Mouse (Mus musculus) heart, embryonic 11.5 days (tissue): ENCODE data around the gene Prmt3. TPM values are rescaled to one million over a fixed set of nuclear protein-coding genes. Genes with fewer than 3 reads are reported as not detected.

Source experiments
- ATAC-seq: fragments of 200-750 bp; cut with Nextera tagmentation; replicated peaks from 2 replicates; pipeline ENCODE4 v1.8.0; 2017; ENCODE audit warnings: moderate library complexity; ENCODE audit not compliant: insufficient number of reproducible peaks, low FRiP score, low TSS enrichment
- H3K27ac ChIP-seq: fragments of 300-500 bp; sonication (generic); 2 replicates; pipeline ENCODE4 v1.5.1; 2014; ENCODE audit warnings: mild to moderate bottlenecking, low read depth, low read length
- H3K27me3 ChIP-seq: fragments of 300-500 bp; sonication (generic); 2 replicates; pipeline ENCODE4 v1.6.1; 2014; ENCODE audit warnings: mild to moderate bottlenecking, low read length, mixed read lengths; ENCODE audit not compliant: control insufficient read depth, insufficient read depth
- H3K36me3 ChIP-seq: fragments of 300-500 bp; sonication (generic); 2 replicates; pipeline ENCODE4 v1.6.1; 2014; ENCODE audit warnings: mild to moderate bottlenecking, low read length, moderate library complexity, mixed read lengths; ENCODE audit not compliant: control insufficient read depth, insufficient read depth
- H3K4me1 ChIP-seq: fragments of 300-500 bp; sonication (generic); 2 replicates; pipeline ENCODE4 v1.6.1; 2014; ENCODE audit warnings: low read length; ENCODE audit not compliant: control insufficient read depth, insufficient read depth
- H3K4me2 ChIP-seq: fragments of 300-500 bp; sonication (generic); 2 replicates; pipeline ENCODE4 v1.6.1; 2014; ENCODE audit warnings: mild to moderate bottlenecking, moderate library complexity
- H3K4me3 ChIP-seq: fragments of 300-500 bp; sonication (generic); 2 replicates; pipeline ENCODE4 v1.5.1; 2014; ENCODE audit warnings: low read depth, low read length
- H3K9ac ChIP-seq: fragments of 300-500 bp; sonication (generic); 2 replicates; pipeline ENCODE4 v1.6.1; 2014; ENCODE audit warnings: mild to moderate bottlenecking, low read depth, low read length, moderate library complexity
- H3K9me3 ChIP-seq: fragments of 300-500 bp; sonication (generic); replicated peaks from 2 replicates; pipeline ENCODE4 v1.6.1; 2016; ENCODE audit warnings: low read length; ENCODE audit not compliant: control insufficient read depth
- WGBS: fragments of 180-500 bp; shearing (Covaris S2); extraction: QIAGEN DNeasy Blood & Tissue Kit; methylation state at CpG from one replicate; pipeline ENCODE4 v1.1.7; 2014; ENCODE audit not compliant: insufficient replicate concordance; 5-methylcytosine and 5-hydroxymethylcytosine counted together
- polyA plus RNA-seq: library from polyadenylated mRNA; unstranded; fragments of >200 nt; fragmentation: Nextera tagmentation; extraction: Ambion mirVana; gene quantifications from 2 replicates; pipeline ENCODE4 v1.2.1, GENCODE M21; 2014

The Prmt3 gene
- polyA plus RNA-seq, 1 experiment from 2014 or later, result 51.9 TPM

- Histone ChIP-seq H3K9me3 (no peaks in the 10 kb centered on the region), H3K9ac (no peak overlapping the region), H3K4me3 (no peak overlapping the region), H3K4me2 (no peak overlapping the region), H3K36me3 (no peaks in the 10 kb centered on the region), H3K27me3 (peaks cover 93% of the 10 kb centered on the region), H3K4me1 (no peaks in the 10 kb centered on the region), H3K27ac (no peak overlapping the region)
- WGBS, result 4% methylated on average over 28 of the region's 28 CpGs
- no peak for ATAC-seq
These were observed 129.3 kb downstream of the Prmt3 start for GRCm38 (mm10) chr7:49907191-49908171.

Other genes with a start within 250 kb of the Prmt3 start
- gene Dbx1, start 141.5 kb upstream of the Prmt3 start, polyA plus RNA-seq, result not detected in 2 replicates
- 14.5 and 17.0 TPM in 2 replicates for gene Htatip2, start 19.2 kb upstream of the Prmt3 start, polyA plus RNA-seq
- not detected in 2 replicates for gene Slc6a5, start 131.8 kb downstream of the Prmt3 start, polyA plus RNA-seq
- 0.20 and 0.69 TPM in 2 replicates for gene Nell1, start 196.5 kb downstream of the Prmt3 start, polyA plus RNA-seq